Mouse (Mus musculus) urinary bladder, postnatal 36 days (tissue): ENCODE data around the gene C3.
A peak's percentile ranks its signal among the peaks of the same experiment; 100 is the strongest.

Source experiments
- DNase-seq, 2 experiments: peaks; one replicate each; pipeline ENCODE4 v3.0.0; 2022; ENCODE audit warnings: low spot score in 2 of 2, mixed read lengths in 1 of 2

The C3 gene

GRCm38 (mm10) chr17:57219884-57220207 lies 8.1 kb downstream of the C3 start:
- peak in 1 of 2 experiments; percentile 18 for DNase-seq

GRCm38 (mm10) chr17:57219167-57219883 lies 8.6 kb downstream of the C3 start:
- DNase-seq: peak; percentile 55 to 73

- DNase-seq: no peak
Observed at GRCm38 (mm10) chr17:57218335-57218900, 9.5 kb downstream of the C3 start.

GRCm38 (mm10) chr17:57214676-57215387 lies 13.1 kb downstream of the C3 start:
- no peak for DNase-seq

- no peak for DNase-seq
Observed at GRCm38 (mm10) chr17:57211501-57211900, 16.4 kb downstream of the C3 start.

- no peak for DNase-seq
Observed at GRCm38 (mm10) chr17:57209330-57209729, 18.6 kb downstream of the C3 start.

GRCm38 (mm10) chr17:57207938-57208337 lies 20.0 kb downstream of the C3 start:
- no peak for DNase-seq

- DNase-seq: no peak
Observed at GRCm38 (mm10) chr17:57201841-57202724, 25.9 kb downstream of the C3 start.

GRCm38 (mm10) chr17:57198252-57198651 lies 29.7 kb downstream of the C3 start:
- no peak for DNase-seq

GRCm38 (mm10) chr17:57195326-57196010 lies 32.5 kb downstream of the C3 start:
- DNase-seq: no peak

GRCm38 (mm10) chr17:57194771-57195170 lies 33.2 kb downstream of the C3 start:
- no peak for DNase-seq

GRCm38 (mm10) chr17:57194041-57194507 lies 33.9 kb downstream of the C3 start, which contains the start of gene Tnfsf14:
Gene Tnfsf14 (minus strand): TSS chr17:57194177.
- DNase-seq: no peak

GRCm38 (mm10) chr17:57188510-57189192 lies 39.3 kb downstream of the C3 start:
- DNase-seq: no peak

- no peak for DNase-seq
Observed at GRCm38 (mm10) chr17:57185641-57186040, 42.3 kb downstream of the C3 start.

- DNase-seq: no peak
Observed at GRCm38 (mm10) chr17:57182871-57183270, 45.1 kb downstream of the C3 start.

- DNase-seq: no peak
Observed at GRCm38 (mm10) chr17:57180363-57180762, 47.6 kb downstream of the C3 start.

- DNase-seq: no peak
Observed at GRCm38 (mm10) chr17:57173351-57173750, 54.6 kb downstream of the C3 start.

- no peak for DNase-seq
Observed at GRCm38 (mm10) chr17:57172378-57172777, 55.6 kb downstream of the C3 start.

GRCm38 (mm10) chr17:57170616-57171260 lies 57.2 kb downstream of the C3 start:
- DNase-seq: no peak
